Mouse (Mus musculus): ENCODE results near the gene Spata5.
"Not testable (repeated sequence)": the region's sequence is repeated elsewhere in the genome, so short reads cannot be mapped to it uniquely, and the experiment has no call there.

Spata5 gene

DNA sequence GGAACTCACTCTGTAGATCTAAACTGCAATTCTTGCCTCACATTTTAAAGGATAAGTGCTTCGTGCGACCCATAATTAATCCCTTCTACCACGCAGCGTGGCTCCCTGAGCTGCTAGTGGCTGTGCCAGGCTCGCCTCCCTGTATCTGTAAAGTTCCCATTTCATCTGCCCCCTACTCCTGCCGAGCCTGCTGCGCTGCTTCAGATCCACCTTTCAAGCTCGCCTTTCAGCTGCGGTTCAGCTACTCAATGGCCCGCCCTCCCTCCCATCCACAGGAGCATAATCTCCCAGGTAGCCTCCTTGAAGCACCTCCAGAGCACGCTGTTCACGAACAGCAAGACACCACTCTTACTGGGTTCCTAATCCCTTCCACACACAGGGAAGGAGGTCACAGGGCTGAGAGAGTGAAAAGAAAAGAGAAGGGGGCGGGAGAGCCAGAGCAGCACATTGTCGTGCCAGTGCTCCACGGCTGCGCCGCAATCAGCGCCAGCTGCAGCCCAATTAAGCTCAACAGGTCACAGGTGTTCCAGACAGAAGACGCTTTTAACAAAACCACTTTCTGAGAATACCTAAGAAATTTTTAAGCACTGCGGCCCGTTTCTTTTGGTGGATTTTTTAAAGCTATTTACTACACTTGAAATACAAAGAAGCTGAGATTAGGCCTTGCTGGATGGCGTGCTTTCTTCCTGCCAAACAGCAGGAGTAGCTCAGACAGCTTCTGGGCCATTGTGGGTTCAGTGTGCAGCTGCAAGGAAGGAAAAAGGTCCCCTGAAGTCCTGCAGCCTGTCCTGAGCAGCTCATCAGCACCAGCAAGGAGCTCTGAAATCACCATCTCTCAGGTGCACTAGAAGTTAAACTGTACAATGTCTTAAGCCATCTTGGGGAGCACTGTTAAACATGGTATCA is 150.2 kb downstream of the Spata5 start:
- no peak for DNase-seq (ENCODE audit: low spot score)

DNA sequence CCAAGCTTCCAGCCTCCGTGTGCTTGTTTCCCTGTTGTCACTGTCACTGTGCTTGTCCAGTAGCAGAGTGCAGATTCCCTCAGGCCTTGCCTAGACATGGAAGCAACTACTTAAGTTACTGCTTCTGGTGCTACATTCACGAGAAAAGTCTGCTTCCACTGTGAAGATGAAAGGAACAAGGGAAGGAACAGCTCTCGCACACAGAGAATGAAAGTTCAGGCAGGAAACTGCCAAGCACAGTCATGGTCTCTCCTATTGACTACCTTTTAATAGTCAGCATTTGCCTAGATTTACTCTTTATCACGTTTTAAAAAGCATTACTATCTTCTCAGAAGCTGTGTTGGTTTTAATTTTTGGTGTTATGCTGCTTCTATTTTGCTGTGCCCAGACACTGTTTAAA is 151.9 kb downstream of the Spata5 start:
- no peak for DNase-seq (ENCODE audit: low spot score)

- DNase-seq (ENCODE audit: low spot score) = no peak
These were observed 152.4 kb downstream of the Spata5 start for GRCm38 (mm10) chr3:37572066-37572465.

- DNase-seq (ENCODE audit: low spot score) = no peak
These were observed 157.1 kb downstream of the Spata5 start for GRCm38 (mm10) chr3:37576840-37577239.

- no peak for DNase-seq (ENCODE audit: low spot score)
These were observed 158.0 kb downstream of the Spata5 start for GRCm38 (mm10) chr3:37577706-37578105.

DNA sequence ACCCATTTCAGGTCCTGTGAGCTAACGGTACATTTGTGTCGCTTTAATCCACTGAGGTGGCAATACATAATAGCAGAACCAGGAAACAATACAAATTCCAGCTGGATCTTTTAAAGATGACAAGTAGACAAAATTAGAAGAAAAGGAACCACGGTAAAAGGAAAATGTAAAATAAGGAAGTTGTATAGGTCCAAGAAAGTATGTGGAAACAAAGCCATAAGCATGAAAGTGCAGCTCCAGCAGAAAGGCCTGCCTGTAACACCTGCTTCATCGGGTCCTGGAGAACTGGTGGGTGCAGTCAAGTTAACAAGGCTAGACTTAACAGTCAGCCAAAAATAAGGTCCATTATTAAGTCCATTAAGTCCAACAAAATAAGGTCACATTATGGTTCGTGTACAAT is 164.9 kb downstream of the Spata5 start:
- no peak for DNase-seq (ENCODE audit: low spot score)

- DNase-seq (ENCODE audit: low spot score) = no peak
These were observed 166.5 kb downstream of the Spata5 start for GRCm38 (mm10) chr3:37585967-37586730.

- DNase-seq (ENCODE audit: low spot score) = no peak
These were observed 167.3 kb downstream of the Spata5 start for GRCm38 (mm10) chr3:37586731-37587578.

DNA sequence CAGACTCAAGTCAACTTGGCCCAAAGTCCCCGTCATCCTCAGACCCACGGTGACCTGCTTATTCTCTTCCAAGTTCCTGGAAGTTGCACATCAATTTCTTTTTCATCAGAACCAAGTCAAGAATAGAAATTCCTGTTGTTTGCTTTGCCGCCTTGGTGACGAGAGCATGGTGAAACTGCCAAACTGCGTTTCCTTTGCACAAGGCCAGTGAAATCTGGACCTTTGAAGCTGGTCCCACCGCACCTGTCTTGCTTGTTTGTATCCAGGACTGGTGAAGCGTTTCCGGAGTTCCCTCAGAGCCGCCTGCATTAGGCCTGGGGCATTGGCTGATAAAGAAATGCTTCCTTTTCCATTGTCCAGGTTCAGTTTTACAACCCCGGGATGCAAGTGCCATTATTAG is 176.0 kb downstream of the Spata5 start:
- no peak for DNase-seq (ENCODE audit: low spot score)

DNA sequence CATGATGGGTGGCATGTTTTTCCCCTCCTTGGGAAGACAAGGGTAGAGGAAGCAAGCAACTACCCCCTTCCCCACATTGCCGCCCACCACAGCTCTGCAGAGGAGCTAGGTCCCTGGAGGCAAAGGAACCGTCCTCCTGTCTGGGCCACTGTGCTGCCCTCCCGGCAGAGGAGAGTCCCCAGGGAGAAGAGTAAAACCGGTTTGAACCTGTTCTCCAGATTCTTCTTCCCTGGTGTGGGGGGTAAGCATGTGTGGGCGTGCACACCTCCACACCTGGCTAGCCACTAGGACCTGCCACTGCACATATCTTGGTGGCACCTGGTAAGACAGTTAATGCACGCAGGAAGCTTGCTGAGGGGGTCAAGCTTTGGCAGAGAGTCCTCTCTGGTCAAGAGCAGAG is 176.8 kb downstream of the Spata5 start:
- no peak for DNase-seq (ENCODE audit: low spot score)

GRCm38 (mm10) chr3:37597200-37597599 is 177.5 kb downstream of the Spata5 start:
- DNase-seq (ENCODE audit: low spot score) = no peak

DNA sequence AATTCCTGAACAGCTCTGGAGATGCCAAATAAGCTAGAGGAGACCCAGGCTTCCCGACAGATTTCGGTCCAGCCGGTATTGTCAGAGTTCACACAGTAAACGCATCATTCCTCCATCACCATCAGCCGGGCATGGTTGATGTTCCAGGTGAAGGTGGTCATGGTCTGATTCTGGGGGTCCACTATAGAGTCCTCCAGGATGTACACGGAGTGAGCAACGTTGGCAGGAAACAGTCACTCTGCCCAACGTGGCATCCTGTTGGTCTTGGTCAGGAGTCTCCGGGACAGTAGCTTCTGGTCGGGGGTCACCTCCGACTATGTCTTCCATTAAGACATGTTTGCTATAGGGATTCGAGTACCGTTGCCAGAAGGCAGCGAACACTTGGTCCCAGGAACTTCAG is 179.9 kb downstream of the Spata5 start:
- not testable (repeated sequence) for DNase-seq (ENCODE audit: low spot score)

DNA sequence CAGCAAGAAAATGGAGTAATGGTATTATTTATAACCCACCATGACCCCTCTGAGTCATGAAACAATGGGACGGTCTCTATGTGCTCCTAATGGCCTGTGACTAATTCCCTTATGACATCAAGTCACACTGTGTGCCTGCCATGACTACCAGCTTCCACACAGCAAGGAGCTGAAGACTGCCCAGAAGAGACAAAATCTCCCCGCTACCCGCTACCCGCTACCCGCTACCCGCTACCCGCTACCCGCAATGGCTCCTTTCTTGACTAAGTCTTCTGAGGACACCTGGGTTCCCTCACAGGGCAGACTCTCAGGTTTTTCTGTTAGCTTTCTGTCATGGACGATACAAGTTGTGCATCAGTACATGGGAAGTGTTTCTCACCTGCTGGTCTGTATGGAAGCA is 182.7 kb downstream of the Spata5 start:
- DNase-seq (ENCODE audit: low spot score) = no peak

- DNase-seq (ENCODE audit: low spot score) = no peak
These were observed 183.2 kb downstream of the Spata5 start for GRCm38 (mm10) chr3:37602890-37603289.

GRCm38 (mm10) chr3:37603541-37603940 is 183.8 kb downstream of the Spata5 start:
- DNase-seq (ENCODE audit: low spot score) = no peak

GRCm38 (mm10) chr3:37604976-37605875 is 185.5 kb downstream of the Spata5 start:
- no peak for DNase-seq (ENCODE audit: low spot score)

DNA sequence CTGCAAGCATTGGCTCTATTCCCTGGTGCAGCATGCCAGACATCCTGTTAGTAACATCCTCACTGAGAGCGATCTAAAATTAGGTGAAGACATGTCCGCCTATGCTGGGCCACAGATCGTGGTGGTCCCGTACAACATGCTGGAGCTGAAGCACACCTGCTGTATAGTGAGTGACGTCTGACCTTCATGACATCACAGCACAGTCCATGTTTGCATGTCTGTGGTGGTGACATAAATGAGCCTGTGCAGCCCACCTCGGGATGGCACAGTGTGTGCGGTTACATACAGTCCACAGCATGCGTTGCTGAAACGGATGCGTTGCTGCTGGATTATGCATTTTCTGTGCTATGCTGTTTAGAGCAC is 186.2 kb downstream of the Spata5 start:
- DNase-seq (ENCODE audit: low spot score) = no peak

GRCm38 (mm10) chr3:37608926-37609325 is 189.2 kb downstream of the Spata5 start:
- DNase-seq (ENCODE audit: low spot score) = no peak

DNA sequence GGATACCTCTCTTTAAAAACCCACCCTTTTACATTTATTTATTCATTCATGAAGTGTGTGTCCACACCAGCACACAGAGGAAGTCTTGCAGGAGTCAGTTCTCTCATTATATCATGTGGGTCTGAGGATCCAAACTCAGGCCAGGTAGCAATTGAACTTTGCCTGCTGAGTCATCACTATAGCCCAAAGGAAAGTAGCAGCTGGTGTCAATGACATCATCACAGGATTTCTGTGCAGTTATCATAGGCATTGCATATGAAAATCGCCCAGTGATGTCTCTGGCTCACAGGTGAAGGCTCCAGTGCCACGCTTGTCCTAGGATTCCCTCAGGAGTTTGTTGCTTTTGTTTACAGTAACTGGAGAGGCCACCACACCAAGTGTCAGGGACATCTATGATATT is 191.0 kb downstream of the Spata5 start:
- no peak for DNase-seq (ENCODE audit: low spot score)

GRCm38 (mm10) chr3:37613722-37614121 is 194.0 kb downstream of the Spata5 start:
- DNase-seq (ENCODE audit: low spot score) = no peak
